Mouse (Mus musculus) erythroblast, adult 5-6 weeks (primary cell): ENCODE results near the gene Brd3. TPM values are rescaled to one million over a fixed set of nuclear protein-coding genes. Genes with fewer than 3 reads are reported as not detected.

Source experiments
- ATAC-seq: replicated peaks from 2 replicates; pipeline ENCODE4 v1.8.0; 2016; ENCODE audit warnings: moderate number of reproducible peaks, mild to moderate bottlenecking, moderate TSS enrichment, inconsistent platforms; ENCODE audit not compliant: poor library complexity, low FRiP score, severe bottlenecking
- total RNA-seq, 2 experiments: library from RNA; stranded (forward) in 1 of 2; stranded (reverse) in 1 of 2; fragments of 150-400 nt in 1 of 2; fragments of 200-764, 138-1000 nt in 1 of 2; gene quantifications; 2 replicates each; pipeline versions ENCODE4 v1.2.3 to v1.2.4; 2015 to 2017; ENCODE audit warnings: low replicate concordance in 2 of 2

Gene Brd3
- total RNA-seq, 2 experiments from 2014 or later: 14.1 to 22.9 TPM

- no peak for ATAC-seq
Measured at GRCm38 (mm10) chr2:27437876-27438275, 69.6 kb downstream of the Brd3 start.

- ATAC-seq: no peak
Measured at GRCm38 (mm10) chr2:27432599-27432998, 74.9 kb downstream of the Brd3 start.

- ATAC-seq: no peak
Measured at GRCm38 (mm10) chr2:27430621-27431020, 76.8 kb downstream of the Brd3 start.

- peak; percentile 50 for ATAC-seq
Measured at GRCm38 (mm10) chr2:27428071-27428470, 79.4 kb downstream of the Brd3 start.

GRCm38 (mm10) chr2:27426855-27427457 lies 80.5 kb downstream of the Brd3 start, which contains the start of gene Vav2:
Gene Vav2 (minus strand): TSS chr2:27427033.
- ATAC-seq: peak; percentile 87

GRCm38 (mm10) chr2:27426406-27426854 lies 81.0 kb downstream of the Brd3 start:
- ATAC-seq: no peak

GRCm38 (mm10) chr2:27425751-27426405 lies 81.6 kb downstream of the Brd3 start:
- no peak for ATAC-seq

GRCm38 (mm10) chr2:27425161-27425611 lies 82.3 kb downstream of the Brd3 start:
- no peak for ATAC-seq

GRCm38 (mm10) chr2:27423596-27423995 lies 83.9 kb downstream of the Brd3 start:
- no peak for ATAC-seq

GRCm38 (mm10) chr2:27421293-27422068 lies 86.0 kb downstream of the Brd3 start:
- no peak for ATAC-seq

GRCm38 (mm10) chr2:27418577-27419070 lies 88.8 kb downstream of the Brd3 start:
- ATAC-seq: no peak

- no peak for ATAC-seq
Measured at GRCm38 (mm10) chr2:27417648-27418153, 89.8 kb downstream of the Brd3 start.

- no peak for ATAC-seq
Measured at GRCm38 (mm10) chr2:27416425-27416824, 91.0 kb downstream of the Brd3 start.

GRCm38 (mm10) chr2:27415060-27415783 lies 92.2 kb downstream of the Brd3 start:
- ATAC-seq: no peak

GRCm38 (mm10) chr2:27413936-27414657 lies 93.4 kb downstream of the Brd3 start:
- ATAC-seq: no peak

GRCm38 (mm10) chr2:27413582-27413935 lies 93.9 kb downstream of the Brd3 start:
- ATAC-seq: no peak

- no peak for ATAC-seq
Measured at GRCm38 (mm10) chr2:27412245-27412800, 95.1 kb downstream of the Brd3 start.

GRCm38 (mm10) chr2:27411688-27412174 lies 95.7 kb downstream of the Brd3 start:
- no peak for ATAC-seq
